Mouse (Mus musculus) thymus, adult 2 months (tissue): ENCODE results near the gene Wdfy3. TPM values are rescaled to one million over a fixed set of nuclear protein-coding genes. Genes with fewer than 3 reads are reported as not detected.

Experiments used
- DNase-seq: peaks from one replicate; pipeline ENCODE4 v3.0.0; 2021
- H3K27ac ChIP-seq: fragments of 200-500 bp; 2 replicates; pipeline ENCODE4 v1.5.1; 2012; ENCODE audit warnings: low read length, control low read depth; ENCODE audit not compliant: control insufficient read depth, insufficient read depth
- H3K27me3 ChIP-seq: fragments of 200-500 bp; 2 replicates; pipeline ENCODE4 v1.6.1; 2012; ENCODE audit warnings: mild to moderate bottlenecking, low read length, moderate library complexity, mixed read lengths; ENCODE audit not compliant: control insufficient read depth, insufficient read depth
- H3K36me3 ChIP-seq: fragments of 200-500 bp; 2 replicates; pipeline ENCODE4 v1.6.1; 2012; ENCODE audit warnings: mild to moderate bottlenecking, low read length, moderate library complexity; ENCODE audit not compliant: control insufficient read depth, insufficient read depth
- H3K4me1 ChIP-seq: fragments of 200-500 bp; replicated peaks from 2 replicates; pipeline ENCODE4 v1.6.1; 2012; ENCODE audit warnings: low read length; ENCODE audit not compliant: control insufficient read depth, insufficient read depth
- H3K4me3 ChIP-seq: fragments of 200-500 bp; 2 replicates; pipeline ENCODE4 v1.5.1; 2012; ENCODE audit warnings: mild to moderate bottlenecking, low read length, control low read depth, moderate library complexity; ENCODE audit not compliant: control insufficient read depth, insufficient read depth
- CTCF ChIP-seq: fragments of 200-500 bp; IDR thresholded peaks from 2 replicates; pipeline ENCODE4 v1.5.1; 2012; ENCODE audit warnings: mild to moderate bottlenecking, control low read depth, low read length, moderate library complexity, borderline replicate concordance; ENCODE audit not compliant: control insufficient read depth, poor library complexity, insufficient read depth; ENCODE audit errors: extremely low read depth
- POLR2A ChIP-seq: fragments of 200-500 bp; IDR thresholded peaks from 2 replicates; pipeline ENCODE4 v1.6.1; 2012; ENCODE audit warnings: mild to moderate bottlenecking, low read length, control low read depth, moderate library complexity; ENCODE audit not compliant: control insufficient read depth, poor library complexity, insufficient read depth; ENCODE audit errors: extremely low read depth
- WGBS: fragments of 180-500 bp; shearing (Covaris S2); methylation state at CpG from one replicate; pipeline ENCODE4 v1.1.7; 2018; 5-methylcytosine and 5-hydroxymethylcytosine counted together
- polyA plus RNA-seq: library from polyadenylated mRNA; depleted of rRNA; stranded (reverse); fragments of >200 nt; gene quantifications from 2 replicates; pipeline ENCODE4 v1.2.3, GENCODE M21; 2012

Wdfy3 gene
- polyA plus RNA-seq, 1 experiment: 6.8 TPM

DNA sequence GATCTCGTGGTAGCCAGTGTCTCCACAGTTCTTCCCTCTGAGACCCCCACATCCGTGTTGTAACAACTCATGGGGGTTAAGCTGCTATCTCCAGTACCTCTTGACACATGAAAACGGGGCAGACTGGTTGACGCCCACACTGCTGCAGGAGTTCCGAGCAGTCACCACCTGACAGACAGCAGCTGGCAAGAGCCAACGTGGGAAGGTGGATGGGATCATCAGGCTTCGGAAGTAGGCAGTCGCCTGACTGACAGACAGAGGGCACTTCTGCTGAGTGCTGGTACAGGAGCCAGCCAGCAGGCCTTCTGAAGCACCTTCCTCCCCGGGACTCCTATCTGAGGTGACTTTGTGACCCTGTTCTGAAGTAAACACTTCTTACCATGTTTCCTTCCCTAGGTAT lies 191.3 kb downstream of the Wdfy3 start:
- DNase-seq: no peak
- H3K36me3 ChIP-seq: no peaks in the 10 kb centered on the region
- no peaks in the 10 kb centered on the region for H3K4me1 ChIP-seq
- H3K27me3 ChIP-seq: no peaks in the 10 kb centered on the region
- 94% methylated on average over 9 of the region's 9 CpGs for WGBS
- no peak overlapping the region for H3K4me3 ChIP-seq
- no peak for TF ChIP-seq CTCF
- TF ChIP-seq POLR2A: no peak
- no peak overlapping the region for H3K27ac ChIP-seq

DNA sequence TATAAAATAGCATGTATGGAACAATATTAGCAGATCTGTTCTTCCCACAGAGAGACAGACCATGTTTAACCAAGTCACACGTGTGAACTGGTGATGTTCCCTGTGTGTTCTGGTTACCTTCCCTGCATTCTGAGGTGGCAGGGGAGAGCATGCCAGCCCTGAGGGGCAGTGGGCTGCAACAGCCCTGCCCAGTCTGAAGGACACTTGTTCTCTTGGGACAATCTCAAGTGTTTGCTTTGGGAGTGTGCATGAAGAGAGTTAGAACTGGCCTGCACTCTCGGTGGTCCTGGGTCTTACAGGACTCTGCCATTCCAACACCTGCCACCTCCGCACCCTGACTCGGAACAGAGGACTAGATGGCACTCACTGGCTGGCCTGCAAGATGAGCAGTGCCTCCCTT lies 193.5 kb downstream of the Wdfy3 start:
- no peak for DNase-seq
- 91% methylated on average over 4 of the region's 4 CpGs for WGBS
- Histone ChIP-seq H3K27me3 (no peaks in the 10 kb centered on the region), H3K27ac (no peak overlapping the region), H3K36me3 (no peaks in the 10 kb centered on the region), H3K4me1 (no peaks in the 10 kb centered on the region), H3K4me3 (no peak overlapping the region)
- TF ChIP-seq POLR2A (no peak), CTCF (no peak)

DNA sequence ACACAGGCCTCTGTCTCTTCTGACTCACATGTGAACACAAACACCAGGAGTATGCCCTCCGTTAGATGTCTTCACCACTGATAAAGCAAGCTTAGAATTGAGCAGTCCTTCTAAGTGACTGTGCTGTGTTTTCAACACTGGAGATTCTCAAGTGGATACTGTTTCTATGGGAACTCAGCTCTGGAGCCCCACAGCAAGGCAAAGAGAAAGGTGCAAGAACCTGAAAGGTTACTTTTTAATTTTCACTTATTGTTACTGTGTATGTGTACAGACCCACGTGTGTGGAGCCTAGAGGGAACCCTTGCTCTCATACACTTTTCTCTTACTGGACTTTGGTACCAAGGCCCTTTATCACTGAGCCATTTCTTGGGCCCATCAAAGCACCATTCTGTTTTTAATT lies 203.0 kb downstream of the Wdfy3 start:
- Histone ChIP-seq H3K36me3 (no peaks in the 10 kb centered on the region), H3K4me3 (no peak overlapping the region), H3K27me3 (no peaks in the 10 kb centered on the region), H3K4me1 (no peaks in the 10 kb centered on the region), H3K27ac (no peak overlapping the region)
- no peak for DNase-seq
- WGBS: 86% methylated on average over 2 of the region's 2 CpGs
- no peak for TF ChIP-seq CTCF
- TF ChIP-seq POLR2A: no peak

GRCm38 (mm10) chr5:101863946-101864345 lies 205.8 kb downstream of the Wdfy3 start:
- no peaks in the 10 kb centered on the region for H3K36me3 ChIP-seq
- no peaks in the 10 kb centered on the region for H3K27me3 ChIP-seq
- no peak for DNase-seq
- 20% methylated on average over 6 of the region's 6 CpGs for WGBS
- H3K27ac ChIP-seq: no peak overlapping the region
- H3K4me3 ChIP-seq: no peak overlapping the region
- TF ChIP-seq POLR2A (no peak), CTCF (no peak)
- no peaks in the 10 kb centered on the region for H3K4me1 ChIP-seq

DNA sequence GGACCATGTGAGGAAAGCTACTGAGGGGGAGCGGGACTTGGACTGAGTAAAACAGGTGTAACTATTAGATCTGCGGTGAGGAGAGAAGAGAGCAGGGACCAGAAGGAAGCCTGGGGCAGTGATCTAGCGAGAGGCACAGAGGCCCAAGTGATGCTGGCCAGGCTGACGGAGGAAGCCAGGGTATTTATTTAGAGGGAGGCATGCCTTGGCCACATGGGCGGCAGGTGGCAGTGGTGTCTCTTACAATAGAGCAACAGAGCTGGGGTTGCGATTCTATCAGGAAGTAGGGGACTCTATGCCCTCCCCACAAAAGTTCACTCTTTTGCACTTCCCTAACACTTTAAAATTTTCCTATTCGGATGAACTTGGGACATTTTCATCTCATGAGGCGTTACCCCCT lies 207.1 kb downstream of the Wdfy3 start:
- no peak for DNase-seq
- 96% methylated on average over 8 of the region's 8 CpGs for WGBS
- no peaks in the 10 kb centered on the region for H3K36me3 ChIP-seq
- H3K4me1 ChIP-seq: no peaks in the 10 kb centered on the region
- H3K4me3 ChIP-seq: no peak overlapping the region
- no peak overlapping the region for H3K27ac ChIP-seq
- H3K27me3 ChIP-seq: no peaks in the 10 kb centered on the region
- TF ChIP-seq POLR2A (no peak), CTCF (no peak)

GRCm38 (mm10) chr5:101861786-101862571 lies 207.7 kb downstream of the Wdfy3 start:
- WGBS: 94% methylated on average over 18 of the region's 18 CpGs

DNA sequence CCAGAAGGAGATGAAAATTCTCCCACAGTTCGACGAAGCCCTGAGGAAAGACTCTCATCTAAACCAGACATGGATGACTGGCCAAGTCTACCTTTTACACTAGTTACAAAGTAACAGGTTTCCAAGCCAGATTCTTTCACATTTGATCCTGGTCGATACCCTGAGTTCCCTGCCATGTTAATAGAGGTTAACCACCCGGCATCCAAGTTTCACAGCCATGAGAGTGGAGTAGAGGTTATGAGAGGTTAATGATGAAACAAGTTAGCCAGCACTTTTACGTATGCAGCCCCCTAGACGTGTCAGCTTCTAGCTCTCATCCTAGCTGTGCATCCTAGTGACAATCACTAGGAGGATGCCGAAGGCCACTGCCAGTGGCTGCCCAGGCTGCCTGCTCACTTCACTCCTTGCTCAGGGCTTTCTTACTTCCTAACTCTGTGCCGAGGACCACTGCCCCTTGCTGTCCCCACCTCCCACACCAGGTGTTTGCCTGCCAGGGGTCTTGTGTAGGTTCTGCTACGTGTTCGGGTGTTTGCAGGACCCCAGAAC lies 210.8 kb downstream of the Wdfy3 start:
- WGBS: 96% methylated on average over 10 of the region's 10 CpGs
- Histone ChIP-seq H3K4me3 (no peak overlapping the region), H3K36me3 (no peaks in the 10 kb centered on the region), H3K27ac (no peak overlapping the region), H3K4me1 (no peaks in the 10 kb centered on the region), H3K27me3 (no peaks in the 10 kb centered on the region)
- DNase-seq: no peak
- TF ChIP-seq POLR2A (no peak), CTCF (no peak)

More at GRCm38 (mm10) chr5:101861786-101862571, 207.7 kb downstream of the Wdfy3 start:
- no peaks in the 10 kb centered on the region for H3K36me3 ChIP-seq
- no peak overlapping the region for H3K4me3 ChIP-seq
- no peaks in the 10 kb centered on the region for H3K4me1 ChIP-seq
- TF ChIP-seq POLR2A: no peak
- TF ChIP-seq CTCF: no peak
- H3K27ac ChIP-seq: no peak overlapping the region
- H3K27me3 ChIP-seq: no peaks in the 10 kb centered on the region
- DNase-seq: no peak
